Mouse (Mus musculus) liver, postnatal 0 days (tissue): Measurements from ENCODE around the gene Gm49384.

Source experiments
- CTCF ChIP-seq: sonication (generic); IDR thresholded peaks from 2 replicates; pipeline ENCODE4 v1.5.1; 2016; ENCODE audit warnings: antibody characterized with exemption, low read depth
- EP300 ChIP-seq: IDR thresholded peaks from 2 replicates; pipeline ENCODE4 v1.6.1; 2016; ENCODE audit warnings: antibody characterized with exemption, low read depth, mild to moderate bottlenecking

GRCm38 (mm10) chr12:69215000-69215785 is 11.1 kb upstream of the Gm49384 start:
- TF ChIP-seq CTCF = no peak
- TF ChIP-seq EP300 = no peak
